Mouse (Mus musculus): ENCODE results near the gene Timm44. TPM values are rescaled to one million over a fixed set of nuclear protein-coding genes. Genes with fewer than 3 reads are reported as not detected.
"Not testable (repeated sequence)": the region's sequence is repeated elsewhere in the genome, so short reads cannot be mapped to it uniquely, and the experiment has no call there.

Gene Timm44
- polyA plus RNA-seq, 1 experiment from 2014 or later = 65.7 TPM

- Histone ChIP-seq H3K9me3 (no peaks in the 10 kb centered on the region), H3K36me3 (peaks cover 77% of the 10 kb centered on the region), H3K27ac (peak overlapping the region; percentile 85), H3K4me1 (peaks cover 26% of the 10 kb centered on the region), H3K9ac (peak overlapping the region; percentile 91), H3K4me2 (peak overlapping the region; percentile 66; the same call in 1 of the 2 replicates), H3K4me3 (peak overlapping the region; percentile 84; the same call in 1 of the 2 replicates), H3K27me3 (no peaks in the 10 kb centered on the region)
- 83% methylated on average over 4 of the region's 4 CpGs for WGBS
- ATAC-seq (ENCODE audit: insufficient number of reproducible peaks, insufficient read depth, low FRiP score, low TSS enrichment, low read depth) = no peak
Measured at GRCm38 (mm10) chr8:4259805-4260170, 15.9 kb downstream of the Timm44 start.

GRCm38 (mm10) chr8:4259125-4259804, 16.4 kb downstream of the Timm44 start, which contains the start of gene Ctxn1:
Gene Ctxn1 (minus strand): TSS chr8:4259274.
- Histone ChIP-seq H3K9me3 (no peaks in the 10 kb centered on the region), H3K4me3 (peak within 1 kb of the TSS; percentile 84), H3K9ac (peak within 1 kb of the TSS; percentile 91), H3K27ac (peak within 1 kb of the TSS; percentile 85), H3K4me2 (peak within 1 kb of the TSS; percentile 66), H3K27me3 (no peaks in the 10 kb centered on the region), H3K36me3 (peaks cover 77% of the 10 kb centered on the region), H3K4me1 (peaks cover 29% of the 10 kb centered on the region)
- WGBS = 3% methylated on average over 32 of the region's 33 CpGs
- ATAC-seq (ENCODE audit: insufficient number of reproducible peaks, insufficient read depth, low FRiP score, low TSS enrichment, low read depth) = peak; percentile 92

- Histone ChIP-seq H3K27me3 (no peaks in the 10 kb centered on the region), H3K36me3 (peaks cover 72% of the 10 kb centered on the region), H3K27ac (peak overlapping the region; percentile 85), H3K4me2 (peak overlapping the region; percentile 66), H3K4me1 (peaks cover 35% of the 10 kb centered on the region), H3K4me3 (peak overlapping the region; percentile 84), H3K9ac (peak overlapping the region; percentile 91), H3K9me3 (no peaks in the 10 kb centered on the region)
- peak; percentile 48 for ATAC-seq (ENCODE audit: insufficient number of reproducible peaks, insufficient read depth, low FRiP score, low TSS enrichment, low read depth)
- WGBS = under 1% methylated on average over 32 of the region's 32 CpGs
Measured at GRCm38 (mm10) chr8:4258678-4259077, 17.0 kb downstream of the Timm44 start.

- peak; percentile 37 for ATAC-seq (ENCODE audit: insufficient number of reproducible peaks, insufficient read depth, low FRiP score, low TSS enrichment, low read depth)
- no peaks in the 10 kb centered on the region for H3K9me3 ChIP-seq
- H3K4me2 ChIP-seq = peak overlapping the region; percentile 66
- H3K27ac ChIP-seq = peak overlapping the region; percentile 85
- peaks cover 37% of the 10 kb centered on the region for H3K4me1 ChIP-seq
- peak overlapping the region; percentile 84 for H3K4me3 ChIP-seq
- peaks cover 68% of the 10 kb centered on the region for H3K36me3 ChIP-seq
- WGBS = 2% methylated on average over 35 of the region's 35 CpGs
- peak overlapping the region; percentile 91 for H3K9ac ChIP-seq
- H3K27me3 ChIP-seq = no peaks in the 10 kb centered on the region
Measured at GRCm38 (mm10) chr8:4258233-4258632, 17.5 kb downstream of the Timm44 start.

GRCm38 (mm10) chr8:4257350-4257749, 18.4 kb downstream of the Timm44 start:
- peak overlapping the region; percentile 66 for H3K4me2 ChIP-seq
- peak overlapping the region; percentile 91 for H3K9ac ChIP-seq
- peaks cover 41% of the 10 kb centered on the region for H3K4me1 ChIP-seq
- no peak overlapping the region; the same call in 1 of the 2 replicates for H3K27ac ChIP-seq
- ATAC-seq (ENCODE audit: insufficient number of reproducible peaks, insufficient read depth, low FRiP score, low TSS enrichment, low read depth) = no peak
- no peaks in the 10 kb centered on the region for H3K27me3 ChIP-seq
- H3K4me3 ChIP-seq = peak overlapping the region; percentile 84; the same call in 1 of the 2 replicates
- WGBS = 56% methylated on average over 4 of the region's 4 CpGs
- no peaks in the 10 kb centered on the region for H3K9me3 ChIP-seq
- H3K36me3 ChIP-seq = peaks cover 59% of the 10 kb centered on the region

- Histone ChIP-seq H3K27ac (no peak overlapping the region; the same call in 1 of the 2 replicates), H3K9me3 (no peaks in the 10 kb centered on the region), H3K9ac (peak overlapping the region; percentile 91), H3K27me3 (no peaks in the 10 kb centered on the region), H3K36me3 (peaks cover 55% of the 10 kb centered on the region), H3K4me1 (peaks cover 43% of the 10 kb centered on the region), H3K4me3 (peak overlapping the region; percentile 84; the same call in 1 of the 2 replicates), H3K4me2 (peak overlapping the region; percentile 66)
- no peak for ATAC-seq (ENCODE audit: insufficient number of reproducible peaks, insufficient read depth, low FRiP score, low TSS enrichment, low read depth)
- 50% methylated on average over 4 of the region's 4 CpGs for WGBS
Measured at GRCm38 (mm10) chr8:4256911-4257310, 18.8 kb downstream of the Timm44 start.

GRCm38 (mm10) chr8:4255471-4255870, 20.2 kb downstream of the Timm44 start:
- H3K9ac ChIP-seq; H3K27me3 ChIP-seq; H3K9me3 ChIP-seq; H3K4me3 ChIP-seq; H3K27ac ChIP-seq; H3K4me2 ChIP-seq; ATAC-seq (ENCODE audit: insufficient number of reproducible peaks, insufficient read depth, low FRiP score, low TSS enrichment, low read depth): not testable (repeated sequence)
- Histone ChIP-seq H3K4me1 (peaks cover 47% of the 10 kb centered on the region), H3K36me3 (peaks cover 41% of the 10 kb centered on the region)
- 80% methylated on average over 7 of the region's 7 CpGs for WGBS

GRCm38 (mm10) chr8:4254001-4254400, 21.7 kb downstream of the Timm44 start:
- no peaks in the 10 kb centered on the region for H3K27me3 ChIP-seq
- WGBS = 67% methylated on average over 6 of the region's 6 CpGs
- H3K9ac ChIP-seq = peak overlapping the region; percentile 49
- H3K4me3 ChIP-seq = peak overlapping the region; percentile 79
- H3K4me2 ChIP-seq = peak overlapping the region; percentile 76
- peak overlapping the region; percentile 95; the same call in 1 of the 2 replicates for H3K27ac ChIP-seq
- no peaks in the 10 kb centered on the region for H3K9me3 ChIP-seq
- no peak for ATAC-seq (ENCODE audit: insufficient number of reproducible peaks, insufficient read depth, low FRiP score, low TSS enrichment, low read depth)
- peaks cover 45% of the 10 kb centered on the region for H3K4me1 ChIP-seq
- peaks cover 46% of the 10 kb centered on the region for H3K36me3 ChIP-seq

GRCm38 (mm10) chr8:4252934-4253841, 22.5 kb downstream of the Timm44 start, which contains the start of gene Snapc2:
Gene Snapc2 (plus strand): TSS chr8:4253080.
- Histone ChIP-seq H3K9me3 (no peaks in the 10 kb centered on the region), H3K27ac (peak within 1 kb of the TSS; percentile 95), H3K4me2 (peak within 1 kb of the TSS; percentile 76), H3K9ac (peak within 1 kb of the TSS; percentile 89), H3K4me1 (peaks cover 52% of the 10 kb centered on the region), H3K4me3 (peak within 1 kb of the TSS; percentile 79), H3K36me3 (peaks cover 53% of the 10 kb centered on the region), H3K27me3 (no peaks in the 10 kb centered on the region; the same call in 1 of the 2 replicates)
- ATAC-seq (ENCODE audit: insufficient number of reproducible peaks, insufficient read depth, low FRiP score, low TSS enrichment, low read depth) = peak; percentile 87
- WGBS = under 1% methylated on average over 69 of the region's 69 CpGs

GRCm38 (mm10) chr8:4252116-4252760, 23.5 kb downstream of the Timm44 start:
- Histone ChIP-seq H3K4me1 (peaks cover 45% of the 10 kb centered on the region), H3K9me3 (no peaks in the 10 kb centered on the region), H3K4me2 (peak overlapping the region; percentile 76), H3K9ac (peak overlapping the region; percentile 89), H3K27me3 (no peaks in the 10 kb centered on the region; the same call in 1 of the 2 replicates), H3K27ac (peak overlapping the region; percentile 95; the same call in 1 of the 2 replicates), H3K36me3 (peaks cover 61% of the 10 kb centered on the region), H3K4me3 (peak overlapping the region; percentile 79)
- ATAC-seq (ENCODE audit: insufficient number of reproducible peaks, insufficient read depth, low FRiP score, low TSS enrichment, low read depth) = no peak
- WGBS = 47% methylated on average over 8 of the region's 8 CpGs

Measured in embryonic facial prominence, embryonic 13.5 days (tissue).